8 mouse cellular contexts compared by ENCODE assay signal in the genomic region with DNA sequence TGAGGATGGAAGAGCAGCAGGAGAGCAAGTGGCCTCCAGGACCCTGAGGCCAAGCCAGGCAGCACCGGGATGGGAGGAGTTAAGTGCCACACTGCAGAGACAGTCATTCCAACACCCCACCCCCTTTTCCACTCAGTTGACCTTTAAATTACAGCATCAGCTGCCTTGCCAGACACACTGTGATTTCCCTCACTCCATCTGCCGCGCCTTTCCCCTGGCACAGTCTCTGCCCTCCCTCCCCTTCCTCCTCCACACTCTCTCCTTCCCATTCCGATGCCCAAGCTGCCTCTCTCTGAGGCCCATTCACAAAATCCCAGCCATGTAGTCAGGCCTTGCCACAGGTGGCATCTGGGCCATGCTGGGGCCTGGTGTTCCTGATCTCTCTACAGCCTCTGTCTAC.
DNase-seq lines count a peak whose midpoint lies in the region; ATAC-seq lines count a peak whose summit lies in the region.

No protein-coding gene starts in this region.

- peak; percentile 29 for DNase-seq in adrenal gland, postnatal 14 days
- no peak for DNase-seq in adrenal gland, postnatal 4 days (ENCODE audit: low spot score in 2 of 2)
- peak; percentile 55 for DNase-seq in Muller cell, postnatal 12 days (ENCODE audit: inconsistent ontology term)
- DNase-seq in layer of hippocampus, adult 9-10 months (ENCODE audit: low spot score) = peak; percentile 35
- peak; percentile 64 for DNase-seq in retina, embryonic 14.5 days (ENCODE audit: low spot score)
- DNase-seq in ovary, postnatal 14 days (ENCODE audit: low spot score) = no peak
- no peak for DNase-seq in natural killer cell, adult 2 months (ENCODE audit: low spot score in 2 of 2)

- no peaks in the 10 kb centered on the region for H3K9me3 ChIP-seq in forebrain, embryonic 15.5 days

- H3K9ac ChIP-seq in forebrain, embryonic 15.5 days (replicated peaks) = no peak overlapping the region

- no peak overlapping the region for H3K4me3 ChIP-seq in forebrain, embryonic 15.5 days

- no peaks in the 10 kb centered on the region for H3K36me3 ChIP-seq in forebrain, embryonic 15.5 days

- no peak overlapping the region; the same call in 1 of the 2 replicates for H3K27ac ChIP-seq in forebrain, embryonic 15.5 days (replicated peaks)

- H3K4me2 ChIP-seq in forebrain, embryonic 15.5 days (replicated peaks) = no peak overlapping the region

- ATAC-seq in forebrain, embryonic 15.5 days (replicated peaks) = peak; percentile 93

- no peaks in the 10 kb centered on the region for H3K27me3 ChIP-seq in forebrain, embryonic 15.5 days

- peaks cover 7% of the 10 kb centered on the region for H3K4me1 ChIP-seq in forebrain, embryonic 15.5 days

- 26% methylated on average over 4 of the region's 4 CpGs for WGBS in forebrain, embryonic 15.5 days

Comparison
In these comparisons a context has a peak if more than half of its experiments do, and no peak if none do; other contexts are left out.
1. DNase-seq: peak in adrenal gland, postnatal 14 days (single experiment), Muller cell, postnatal 12 days (single experiment), layer of hippocampus, adult 9-10 months (single experiment) and retina, embryonic 14.5 days (single experiment); none in adrenal gland, postnatal 4 days (0 of 2), ovary, postnatal 14 days (single experiment) and natural killer cell, adult 2 months (0 of 2).